Mouse (Mus musculus): Measurements from ENCODE around the gene Tradd. TPM values are rescaled to one million over a fixed set of nuclear protein-coding genes. Genes with fewer than 3 reads are reported as not detected.

Gene Tradd
- total and polyA plus RNA-seq, 2 experiments from 2014 or later = 14.6 to 15.6 TPM

DNA sequence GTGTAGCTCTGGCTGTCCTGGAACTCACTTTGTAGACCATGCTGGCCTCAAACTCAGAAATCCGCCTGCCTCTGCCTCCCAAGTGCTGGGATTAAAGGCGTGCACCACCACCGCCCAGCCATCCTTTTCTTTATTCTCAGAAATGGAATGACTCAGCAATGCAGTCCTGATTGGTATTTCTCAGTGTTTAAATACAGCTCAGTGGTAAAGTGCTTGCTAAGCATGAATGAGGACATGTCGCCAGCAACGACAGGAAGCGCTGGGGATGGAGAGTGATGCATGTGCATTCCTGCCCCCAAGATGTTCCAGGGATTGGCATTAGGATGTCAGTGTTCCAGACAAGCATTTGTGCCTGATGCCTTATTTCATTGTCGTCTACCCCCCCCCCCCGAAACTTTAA is 39.0 kb upstream of the Tradd start:
- DNase-seq (ENCODE audit: low spot score) = no peak
- no peak for ATAC-seq
- H3K36me3 ChIP-seq (ENCODE audit: insufficient read depth, low read length) = peaks cover 49% of the 10 kb centered on the region
- TF ChIP-seq CTCF (IDR thresholded peaks at IDR 0.05; ENCODE audit: low read depth) = no peak
- H3K9ac ChIP-seq (replicated peaks; ENCODE audit: low read length) = no peak overlapping the region
- H3K4me1 ChIP-seq (ENCODE audit: insufficient read depth, low read length) = peaks cover 19% of the 10 kb centered on the region
- WGBS = 79% methylated on average over 8 of the region's 8 CpGs
- H3K27ac ChIP-seq = no peak overlapping the region
- no peak overlapping the region for H3K4me3 ChIP-seq (ENCODE audit: low read length)
- no peaks in the 10 kb centered on the region for H3K27me3 ChIP-seq (ENCODE audit: insufficient read depth, low read length)
- no peak overlapping the region for H3K4me2 ChIP-seq (ENCODE audit: low read depth, low read length)
- no peaks in the 10 kb centered on the region for H3K9me3 ChIP-seq (ENCODE audit: low read length)

DNA sequence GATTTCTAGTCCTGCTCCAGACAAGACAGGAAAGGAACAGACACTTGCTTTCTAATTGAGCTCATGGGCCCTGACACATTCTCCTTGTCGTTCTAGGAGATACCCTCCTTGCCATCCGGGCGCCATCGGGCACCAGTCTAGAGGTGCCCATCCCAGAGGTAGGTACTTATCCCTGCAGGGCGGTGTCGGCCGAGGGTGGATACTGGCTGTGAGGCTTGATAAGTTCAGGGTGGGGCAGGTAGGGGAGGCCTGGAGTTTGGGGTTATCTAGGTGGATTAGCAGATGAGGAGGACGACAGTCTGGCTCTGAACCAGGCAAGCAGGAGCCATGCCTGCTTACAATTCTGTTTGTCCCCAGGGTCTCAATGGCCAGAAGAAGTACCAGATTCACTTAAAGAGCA is 35.6 kb upstream of the Tradd start:
- H3K4me3 ChIP-seq (ENCODE audit: low read length) = no peak overlapping the region

DNA sequence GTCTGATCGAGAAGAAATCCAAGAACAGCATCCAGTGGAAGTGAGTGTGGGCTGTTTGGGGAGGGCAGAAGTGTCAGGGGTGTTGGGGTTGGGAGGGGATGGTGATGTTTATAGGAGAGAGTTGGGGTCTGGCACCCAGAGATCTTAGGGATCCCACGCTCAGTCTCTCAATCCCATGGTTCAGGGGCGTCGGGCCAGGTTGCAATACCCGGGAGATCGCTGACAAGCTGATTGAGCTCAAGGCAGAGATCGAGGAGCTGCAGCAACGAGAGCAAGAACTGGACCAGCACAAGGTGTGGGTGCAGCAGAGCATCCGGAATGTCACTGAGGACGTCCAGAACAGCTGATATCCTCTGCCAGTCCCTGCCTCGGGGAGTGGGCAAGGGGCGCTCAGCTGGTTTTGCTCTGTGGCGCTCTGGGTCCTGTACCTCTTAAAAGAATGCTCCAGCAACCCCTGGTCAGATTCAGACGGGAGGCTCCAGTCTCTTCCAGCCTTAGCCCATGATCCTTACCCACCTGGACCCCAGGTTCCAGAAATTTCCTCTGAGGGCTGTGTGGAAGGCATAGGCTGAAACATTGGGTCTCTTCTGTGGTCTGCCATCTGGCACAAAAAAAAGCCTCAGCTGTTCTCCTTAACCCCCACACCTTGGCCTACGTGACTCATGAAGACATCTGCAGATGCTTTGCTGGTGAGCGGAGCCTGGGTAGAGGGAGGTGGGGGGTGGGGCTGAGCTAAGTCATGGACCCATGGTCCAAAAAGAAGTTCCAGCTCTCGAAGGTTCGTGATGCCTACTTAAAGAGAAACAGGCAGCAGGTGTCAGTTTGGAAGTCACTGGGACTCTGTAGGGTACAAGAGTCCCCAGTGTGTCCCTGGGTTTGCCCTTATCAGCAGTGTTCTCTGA is 34.2 kb upstream of the Tradd start:
- Histone ChIP-seq H3K27me3 (ENCODE audit: insufficient read depth, low read length) (no peaks in the 10 kb centered on the region), H3K4me1 (ENCODE audit: insufficient read depth, low read length) (peaks cover 15% of the 10 kb centered on the region), H3K27ac (peak overlapping the region; percentile 77; the same call in 1 of the 2 replicates), H3K4me2 (ENCODE audit: low read depth, low read length) (peak overlapping the region; percentile 75), H3K9ac (replicated peaks; ENCODE audit: low read length) (peak overlapping the region; percentile 94), H3K36me3 (ENCODE audit: insufficient read depth, low read length) (peaks cover 33% of the 10 kb centered on the region), H3K9me3 (ENCODE audit: low read length) (no peaks in the 10 kb centered on the region), H3K4me3 (ENCODE audit: low read length) (peak overlapping the region; percentile 96)
- DNase-seq (ENCODE audit: low spot score) (no peak), ATAC-seq (no peak)
- TF ChIP-seq CTCF (IDR thresholded peaks at IDR 0.05; ENCODE audit: low read depth) = no peak
- 60% methylated on average over 18 of the region's 18 CpGs for WGBS

More for the DNA sequence above, 35.6 kb upstream of the Tradd start:
- DNase-seq (ENCODE audit: low spot score) (no peak), ATAC-seq (no peak)
- WGBS = 95% methylated on average over 8 of the region's 8 CpGs
- TF ChIP-seq CTCF (IDR thresholded peaks at IDR 0.05; ENCODE audit: low read depth) = no peak
- H3K27me3 ChIP-seq (ENCODE audit: insufficient read depth, low read length) = no peaks in the 10 kb centered on the region
- peaks cover 38% of the 10 kb centered on the region for H3K36me3 ChIP-seq (ENCODE audit: insufficient read depth, low read length)
- no peaks in the 10 kb centered on the region for H3K9me3 ChIP-seq (ENCODE audit: low read length)
- H3K27ac ChIP-seq = no peak overlapping the region
- H3K4me2 ChIP-seq (ENCODE audit: low read depth, low read length) = no peak overlapping the region
- no peak overlapping the region for H3K9ac ChIP-seq (replicated peaks; ENCODE audit: low read length)
- H3K4me1 ChIP-seq (ENCODE audit: insufficient read depth, low read length) = peaks cover 19% of the 10 kb centered on the region

DNA sequence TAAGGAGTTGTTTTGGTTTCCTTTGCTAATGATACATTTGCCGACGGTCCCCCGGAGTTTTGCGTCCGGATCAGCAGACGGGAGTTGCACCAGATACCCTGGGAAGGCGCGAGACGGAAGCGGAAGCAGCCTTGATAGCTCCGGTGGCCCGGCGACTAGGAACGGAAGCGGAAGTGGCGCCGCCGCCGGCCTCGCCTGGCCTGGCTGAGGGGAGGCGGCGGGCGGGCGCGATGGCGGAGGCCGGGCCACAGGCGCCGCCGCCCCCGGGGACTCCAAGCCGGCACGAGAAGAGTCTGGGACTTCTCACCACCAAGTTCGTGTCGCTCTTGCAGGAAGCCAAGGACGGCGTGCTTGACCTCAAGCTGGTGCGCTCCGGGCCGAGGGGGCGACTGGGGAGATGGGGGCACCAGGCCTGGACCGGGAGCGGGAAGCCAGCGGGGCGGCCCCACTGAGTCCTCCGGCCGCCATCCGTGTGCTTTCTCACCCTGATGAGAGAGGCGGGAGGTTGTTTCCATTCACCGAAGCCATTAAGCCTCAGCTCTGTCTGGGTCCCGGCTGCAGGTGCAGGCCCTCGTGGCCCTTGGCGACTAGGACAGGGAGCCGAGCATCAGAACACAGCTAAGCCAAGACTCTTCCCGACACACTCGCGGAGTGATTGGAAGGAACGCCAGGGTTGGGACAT is 33.2 kb upstream of the Tradd start, which contains the start of gene E2f4:
TSS of gene E2f4 (plus strand) at position 153 of the 682 bp plus-strand sequence.
- DNase-seq (ENCODE audit: low spot score) (peak; percentile 96), ATAC-seq (peak; percentile 93)
- under 1% methylated on average over 58 of the region's 58 CpGs for whole genome bisulfite sequencing
- peaks cover 15% of the 10 kb centered on the region for H3K4me1 ChIP-seq (ENCODE audit: insufficient read depth, low read length)
- H3K27me3 ChIP-seq (ENCODE audit: insufficient read depth, low read length) = no peaks in the 10 kb centered on the region
- peak within 1 kb of the TSS; percentile 96 for H3K4me3 ChIP-seq (ENCODE audit: low read length)
- peaks cover 25% of the 10 kb centered on the region for H3K36me3 ChIP-seq (ENCODE audit: insufficient read depth, low read length)
- H3K9me3 ChIP-seq (ENCODE audit: low read length) = no peaks in the 10 kb centered on the region
- H3K4me2 ChIP-seq (ENCODE audit: low read depth, low read length) = peak within 1 kb of the TSS; percentile 75
- peak within 1 kb of the TSS; percentile 94 for H3K9ac ChIP-seq (replicated peaks; ENCODE audit: low read length)
- peak within 1 kb of the TSS; percentile 77 for H3K27ac ChIP-seq
- no peak for TF ChIP-seq CTCF (IDR thresholded peaks at IDR 0.05; ENCODE audit: low read depth)

DNA sequence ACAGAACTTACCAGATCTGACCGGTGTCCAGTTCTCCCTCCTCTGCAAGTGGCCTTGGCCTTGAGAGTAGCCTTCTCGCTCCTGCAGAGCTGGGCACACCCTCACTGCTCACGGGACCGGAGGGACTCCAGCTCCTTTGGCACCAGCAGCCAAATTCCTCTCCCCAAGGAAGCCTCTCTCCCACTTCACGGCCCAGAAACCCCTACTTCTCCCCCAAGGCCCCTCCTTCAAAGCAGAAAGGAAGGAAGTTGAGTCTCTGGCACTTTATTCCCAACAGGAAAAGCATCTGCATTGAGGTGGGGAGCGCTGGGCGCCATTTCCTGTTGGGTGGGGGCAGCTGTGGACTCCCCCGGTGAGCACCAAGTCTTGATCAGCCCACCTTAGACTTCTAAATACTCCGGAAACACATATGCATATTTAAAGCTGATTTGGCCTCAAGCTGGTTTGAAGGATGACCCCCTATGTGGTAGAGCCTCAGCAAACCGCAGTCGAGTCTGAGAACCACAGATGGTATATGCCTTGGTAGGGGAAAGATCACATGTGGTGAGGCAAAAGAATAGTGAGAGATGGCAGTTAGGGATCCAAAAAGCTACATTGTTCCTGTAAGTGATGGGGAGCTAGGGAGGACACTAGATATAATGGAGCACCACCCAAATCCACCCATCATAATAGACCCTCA is 31.6 kb upstream of the Tradd start, which contains the start of gene Exoc3l:
TSS of gene Exoc3l (minus strand) at position 207 of the 679 bp plus-strand sequence.
- H3K4me2 ChIP-seq (ENCODE audit: low read depth, low read length) = peak within 1 kb of the TSS; percentile 75
- peak within 1 kb of the TSS; percentile 77; the same call in 1 of the 2 replicates for H3K27ac ChIP-seq
- peaks cover 11% of the 10 kb centered on the region for H3K36me3 ChIP-seq (ENCODE audit: insufficient read depth, low read length)
- WGBS = 60% methylated on average over 11 of the region's 11 CpGs
- DNase-seq (ENCODE audit: low spot score) (no peak), ATAC-seq (no peak)
- peak within 1 kb of the TSS; percentile 96 for H3K4me3 ChIP-seq (ENCODE audit: low read length)
- no peaks in the 10 kb centered on the region for H3K9me3 ChIP-seq (ENCODE audit: low read length)
- H3K27me3 ChIP-seq (ENCODE audit: insufficient read depth, low read length) = no peaks in the 10 kb centered on the region
- H3K9ac ChIP-seq (replicated peaks; ENCODE audit: low read length) = no peak within 1 kb of the TSS
- peaks cover 15% of the 10 kb centered on the region for H3K4me1 ChIP-seq (ENCODE audit: insufficient read depth, low read length)
- no peak for TF ChIP-seq CTCF (IDR thresholded peaks at IDR 0.05; ENCODE audit: low read depth)

DNA sequence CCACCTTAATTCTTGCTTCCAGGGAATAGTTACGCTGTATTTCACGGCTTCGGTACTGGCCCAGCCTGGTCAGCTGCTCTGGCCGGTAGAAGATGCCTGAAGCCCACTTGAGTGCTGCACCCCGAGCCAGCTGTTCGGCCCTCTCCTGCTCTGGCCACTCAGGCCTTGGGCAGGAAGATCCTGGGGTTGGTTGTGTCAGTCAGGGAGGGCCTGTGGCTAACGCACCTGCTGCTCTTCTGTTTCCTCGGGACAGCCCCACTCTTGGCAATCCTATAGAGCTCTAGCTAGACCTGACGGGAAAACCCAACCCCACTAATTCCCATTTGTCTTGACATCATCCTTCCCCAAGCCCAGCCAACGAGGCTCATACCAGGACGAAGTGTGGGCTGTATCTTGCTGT is 30.8 kb upstream of the Tradd start:
- 68% methylated on average over 11 of the region's 11 CpGs for WGBS
- ATAC-seq (no peak), DNase-seq (ENCODE audit: low spot score) (no peak)
- Histone ChIP-seq H3K27me3 (ENCODE audit: insufficient read depth, low read length) (no peaks in the 10 kb centered on the region), H3K4me3 (ENCODE audit: low read length) (no peak overlapping the region), H3K9ac (replicated peaks; ENCODE audit: low read length) (no peak overlapping the region), H3K27ac (no peak overlapping the region), H3K9me3 (ENCODE audit: low read length) (no peaks in the 10 kb centered on the region), H3K4me1 (ENCODE audit: insufficient read depth, low read length) (peaks cover 15% of the 10 kb centered on the region), H3K36me3 (ENCODE audit: insufficient read depth, low read length) (peaks cover 5% of the 10 kb centered on the region), H3K4me2 (ENCODE audit: low read depth, low read length) (0 out of 2 replicates have a peak overlapping the region, but pooled peaks have one; percentile 16)
- no peak for TF ChIP-seq CTCF (IDR thresholded peaks at IDR 0.05; ENCODE audit: low read depth)
